Mouse (Mus musculus) liver, embryonic 14.5 days (tissue): ENCODE measurements around the gene Ndufs5. TPM values are rescaled to one million over a fixed set of nuclear protein-coding genes. Genes with fewer than 3 reads are reported as not detected.
A peak's percentile ranks its signal among the peaks of the same experiment; 100 is the strongest.

ENCODE experiments used
- ATAC-seq: fragments of 200-750 bp; cut with Nextera tagmentation; 2 replicates; pipeline ENCODE4 v1.8.0; 2017; ENCODE audit warnings: moderate number of reproducible peaks, mild to moderate bottlenecking, moderate library complexity; ENCODE audit not compliant: insufficient read depth
- DNase-seq, 3 experiments: peaks; one replicate each; pipeline ENCODE4 v3.0.0-alpha.2; 2012 to 2013; ENCODE audit warnings: low read depth in 3 of 3, low spot score in 3 of 3
- H3K27ac ChIP-seq: fragments of 300-500 bp; sonication (generic); 2 replicates; pipeline ENCODE4 v1.5.1; 2014; ENCODE audit warnings: moderate library complexity, mild to moderate bottlenecking, control low read depth, inconsistent platforms
- H3K27me3 ChIP-seq: fragments of 300-500 bp; sonication (generic); 2 replicates; pipeline ENCODE4 v1.6.1; 2014; ENCODE audit warnings: mild to moderate bottlenecking, low read length, moderate library complexity; ENCODE audit not compliant: control insufficient read depth, insufficient read depth
- H3K36me3 ChIP-seq: fragments of 300-500 bp; sonication (generic); replicated peaks from 2 replicates; pipeline ENCODE4 v1.6.1; 2014; ENCODE audit warnings: low read depth; ENCODE audit not compliant: control insufficient read depth, insufficient read depth
- H3K4me1 ChIP-seq, 2 experiments: fragments of 200-500 bp in 1 of 2; fragments of 300-500 bp in 1 of 2; sonication (generic) in 1 of 2; replicated peaks; 2 replicates each; pipeline ENCODE4 v1.6.1; 2012 to 2014; ENCODE audit warnings: antibody characterized with exemption in 1 of 2, inconsistent platforms in 1 of 2, low read length in 1 of 2; ENCODE audit not compliant: control insufficient read depth in 2 of 2, insufficient read depth in 2 of 2
- H3K4me2 ChIP-seq: fragments of 300-500 bp; sonication (generic); 2 replicates; pipeline ENCODE4 v1.6.1; 2014; ENCODE audit warnings: low read depth, mild to moderate bottlenecking, control low read depth, moderate library complexity
- H3K4me3 ChIP-seq, 2 experiments: fragments of 200-500 bp in 1 of 2; fragments of 300-500 bp in 1 of 2; sonication (generic) in 1 of 2; 2 replicates each; pipeline ENCODE4 v1.5.1; 2012 to 2014; ENCODE audit warnings: low read depth in 2 of 2, low read length in 2 of 2, mild to moderate bottlenecking in 2 of 2, control low read depth in 1 of 2, inconsistent platforms in 1 of 2, moderate library complexity in 1 of 2; ENCODE audit not compliant: insufficient read depth in 1 of 2
- H3K9ac ChIP-seq: fragments of 300-500 bp; sonication (generic); replicated peaks from 2 replicates; pipeline ENCODE4 v1.6.1; 2014; ENCODE audit warnings: mild to moderate bottlenecking, control low read depth, moderate library complexity
- H3K9me3 ChIP-seq: fragments of 300-500 bp; sonication (generic); 2 replicates; pipeline ENCODE4 v1.6.1; 2016; ENCODE audit warnings: low read length, mixed read lengths; ENCODE audit not compliant: control insufficient read depth
- CTCF ChIP-seq: IDR thresholded peaks from 2 replicates; pipeline ENCODE4 v1.5.1; 2016; ENCODE audit warnings: antibody characterized with exemption, low read depth, control low read depth
- EP300 ChIP-seq: IDR thresholded peaks from 2 replicates; pipeline ENCODE4 v1.6.1; 2016; ENCODE audit warnings: antibody characterized with exemption, low read depth
- WGBS: fragments of 180-500 bp; shearing (Covaris S2); extraction: QIAGEN DNeasy Blood & Tissue Kit; methylation state at CpG from one replicate; pipeline ENCODE4 v1.1.7; 2014; ENCODE audit not compliant: insufficient replicate concordance; 5-methylcytosine and 5-hydroxymethylcytosine counted together
- polyA plus RNA-seq, 2 experiments: library from polyadenylated mRNA; depleted of rRNA in 1 of 2; stranded (reverse) in 1 of 2; unstranded in 1 of 2; fragments of >200 nt; fragmentation: Nextera tagmentation in 1 of 2; extraction: Ambion mirVana in 1 of 2; gene quantifications; 2 replicates each; pipeline versions ENCODE4 v1.2.1 to v1.2.3; 2012 to 2014

Gene Ndufs5
- polyA plus RNA-seq, 2 experiments = 108 to 188 TPM

DNA sequence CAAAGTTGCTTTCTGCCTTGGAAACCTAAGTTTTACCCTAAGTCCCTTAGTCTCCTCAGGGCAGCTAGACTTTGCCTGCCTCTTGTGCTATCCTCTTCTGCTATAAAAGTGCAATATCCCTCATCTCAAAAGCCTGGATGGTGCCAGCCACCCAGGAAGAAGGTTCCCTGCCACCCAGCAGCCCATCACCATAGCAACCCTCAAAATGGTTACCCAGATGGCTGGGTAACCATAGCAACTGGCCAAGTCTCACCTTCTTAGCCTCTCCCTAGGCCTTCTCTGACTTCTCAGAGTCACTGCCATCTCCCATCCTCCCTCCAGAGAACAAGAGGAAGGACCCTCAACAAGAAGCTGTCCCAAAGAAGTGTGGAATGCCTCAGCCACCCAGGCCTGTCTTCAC is 47.4 kb downstream of the Ndufs5 start:
- Histone ChIP-seq H3K36me3 (no peaks in the 10 kb centered on the region), H3K9me3 (no peaks in the 10 kb centered on the region), H3K27ac (no peak overlapping the region), H3K4me3 (no peak overlapping the region), H3K4me1 (peaks cover 15% of the 10 kb centered on the region in 2 experiments), H3K9ac (no peak overlapping the region), H3K27me3 (no peaks in the 10 kb centered on the region), H3K4me2 (no peak overlapping the region)
- DNase-seq = no peak
- TF ChIP-seq CTCF (no peak), EP300 (no peak)
- no peak for ATAC-seq

DNA sequence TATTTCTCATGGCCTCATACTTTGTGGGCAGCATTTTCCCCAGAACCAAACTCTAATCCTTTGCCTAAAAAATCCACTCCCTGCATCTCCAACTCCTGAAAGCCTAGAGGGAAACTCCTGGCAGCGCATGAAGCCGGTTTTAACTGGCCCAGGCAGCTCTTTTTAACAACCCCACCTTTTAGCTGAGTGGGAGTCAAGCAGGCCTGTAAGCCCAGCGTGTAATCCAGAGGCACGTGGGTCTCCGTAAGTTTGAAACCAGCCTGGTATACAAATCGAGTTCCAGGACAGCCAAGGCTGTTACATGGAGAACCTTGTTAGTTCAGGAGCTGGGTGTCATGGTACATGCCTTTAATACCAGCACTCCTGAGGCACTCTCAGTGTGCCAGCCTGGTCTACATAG is 48.3 kb downstream of the Ndufs5 start:
- H3K36me3 ChIP-seq = no peaks in the 10 kb centered on the region
- no peak overlapping the region for H3K4me2 ChIP-seq
- H3K27me3 ChIP-seq = no peaks in the 10 kb centered on the region
- peaks cover 20% of the 10 kb centered on the region in 2 experiments for H3K4me1 ChIP-seq
- no peak overlapping the region for H3K27ac ChIP-seq
- H3K4me3 ChIP-seq = no peak overlapping the region
- no peak for ATAC-seq
- no peak for TF ChIP-seq EP300
- H3K9ac ChIP-seq = no peak overlapping the region
- no peak for DNase-seq
- WGBS = 63% methylated on average over 6 of the region's 6 CpGs
- H3K9me3 ChIP-seq = no peaks in the 10 kb centered on the region

DNA sequence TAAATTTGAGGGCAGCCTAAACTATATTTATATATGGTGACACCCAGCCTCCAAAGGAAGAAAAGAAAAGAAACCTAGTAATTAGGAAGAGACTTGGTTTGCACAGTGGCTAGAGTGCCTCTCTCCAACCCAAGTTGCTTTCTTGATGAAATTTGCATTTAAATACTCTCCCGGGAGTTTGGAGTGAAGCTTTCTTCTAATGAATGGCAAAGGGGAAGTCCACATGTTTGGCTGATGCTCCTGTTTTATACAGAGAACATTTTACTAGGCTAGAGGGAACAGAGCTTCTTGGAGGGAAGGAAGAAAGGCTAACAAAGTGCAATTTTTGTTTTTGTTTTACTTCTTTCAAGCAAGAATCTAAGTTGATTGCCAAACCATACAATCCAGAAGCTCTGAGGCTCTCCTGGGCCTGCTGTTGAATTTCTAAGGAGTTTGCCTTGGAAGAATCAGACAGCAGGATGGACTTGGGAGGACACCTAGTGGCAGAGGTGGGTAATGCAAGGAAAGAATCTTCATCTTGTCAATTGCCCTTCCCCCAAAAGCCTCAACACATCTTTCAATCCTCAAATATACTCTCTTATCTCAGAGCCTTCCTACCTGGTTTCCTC is 50.6 kb downstream of the Ndufs5 start:
- TF ChIP-seq CTCF (peak; percentile 96), EP300 (no peak)
- Histone ChIP-seq H3K9me3 (no peaks in the 10 kb centered on the region), H3K9ac (no peak overlapping the region), H3K27me3 (no peaks in the 10 kb centered on the region; the same call in none of the 2 replicates), H3K4me2 (no peak overlapping the region), H3K27ac (no peak overlapping the region; the same call in 1 of the 2 replicates), H3K4me3 (no peak overlapping the region), H3K4me1 (peaks cover 30% of the 10 kb centered on the region in 2 experiments), H3K36me3 (no peaks in the 10 kb centered on the region)
- no peak for ATAC-seq
- DNase-seq = peak; percentile 59 to 62 (median 61)
- WGBS = 51% methylated on average over 1 of the region's 1 CpGs

DNA sequence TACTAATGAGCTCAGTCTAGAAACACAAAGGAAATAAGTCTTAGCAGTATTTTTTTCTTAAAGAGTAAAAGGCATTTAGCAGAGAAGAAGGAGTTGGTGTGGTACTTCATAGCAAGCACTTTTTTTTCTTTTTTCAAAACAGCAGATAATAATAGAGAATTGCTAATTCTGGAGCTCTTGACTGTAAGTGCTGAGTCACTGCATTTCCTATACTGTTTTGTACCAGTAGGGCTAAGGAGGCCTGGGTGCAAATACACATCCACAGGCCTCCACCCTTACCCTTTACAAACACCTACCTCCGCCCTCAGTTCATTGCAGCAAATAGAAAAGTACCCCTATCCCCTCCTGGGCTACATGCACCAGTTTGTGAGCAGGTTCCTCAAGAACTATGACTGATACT is 51.5 kb downstream of the Ndufs5 start:
- peak overlapping the region; percentile 100 for H3K4me2 ChIP-seq
- H3K36me3 ChIP-seq = no peaks in the 10 kb centered on the region
- no peak overlapping the region for H3K9ac ChIP-seq
- TF ChIP-seq EP300 (no peak), CTCF (peak; percentile 23; the same call in 1 of the 2 replicates)
- no peak overlapping the region for H3K4me3 ChIP-seq
- no peak for ATAC-seq
- H3K4me1 ChIP-seq = peaks cover 32 to 33% of the 10 kb centered on the region in 2 experiments
- H3K27ac ChIP-seq = peak overlapping the region; percentile 49
- H3K27me3 ChIP-seq = no peaks in the 10 kb centered on the region; the same call in none of the 2 replicates
- no peaks in the 10 kb centered on the region for H3K9me3 ChIP-seq
- DNase-seq = peak in 1 of 3 experiments; percentile 44
- WGBS = 56% methylated on average over 1 of the region's 1 CpGs

DNA sequence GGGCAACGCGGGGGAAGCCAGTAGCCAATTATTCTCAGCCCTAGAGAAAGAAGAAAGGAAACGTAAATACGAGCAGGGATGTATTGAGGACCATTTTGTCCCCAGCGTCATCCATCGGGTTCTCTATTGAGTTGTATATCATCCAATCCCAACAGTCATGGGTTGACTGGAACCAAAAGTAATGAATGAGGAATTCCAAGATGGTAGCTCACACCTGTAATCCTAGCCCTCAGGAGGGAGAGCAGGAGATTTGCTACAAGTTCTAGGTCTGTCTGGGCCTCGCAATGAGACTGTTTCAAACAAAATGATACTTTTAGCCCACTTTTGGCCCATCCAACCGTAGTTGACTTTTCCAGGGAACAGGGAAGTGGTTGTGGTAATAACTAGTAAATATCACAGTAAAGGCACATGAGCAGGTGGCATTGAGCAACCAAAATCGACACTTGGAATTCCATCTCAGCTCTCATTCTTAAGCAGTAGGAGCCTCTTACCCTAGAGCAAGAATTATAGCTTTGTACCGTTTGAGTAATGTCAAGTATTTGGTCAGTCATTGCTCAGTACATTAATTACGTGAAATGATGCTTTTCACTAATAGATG is 52.2 kb downstream of the Ndufs5 start:
- DNase-seq (no peak), ATAC-seq (no peak)
- Histone ChIP-seq H3K27ac (peak overlapping the region; percentile 86), H3K4me2 (peak overlapping the region; percentile 100), H3K9ac (peak overlapping the region; percentile 89), H3K36me3 (no peaks in the 10 kb centered on the region), H3K27me3 (no peaks in the 10 kb centered on the region; the same call in none of the 2 replicates), H3K9me3 (no peaks in the 10 kb centered on the region), H3K4me3 (peak overlapping the region; percentile 73 to 82), H3K4me1 (peaks cover 32 to 33% of the 10 kb centered on the region in 2 experiments)
- 50% methylated on average over 11 of the region's 11 CpGs for WGBS
- no peak for TF ChIP-seq CTCF
- TF ChIP-seq EP300 = no peak
